Mouse (Mus musculus): ENCODE measurements around the gene Trim14. TPM values are rescaled to one million over a fixed set of nuclear protein-coding genes. Genes with fewer than 3 reads are reported as not detected.

The Trim14 gene
- polyA plus RNA-seq, 1 experiment from 2014 or later, result 1.6 TPM

- ATAC-seq, result no peak
- Histone ChIP-seq H3K4me1 (ENCODE audit: control insufficient read depth, insufficient read depth, low read length) (peaks cover 6% of the 10 kb centered on the region), H3K4me2 (ENCODE audit: low read length) (no peak overlapping the region), H3K36me3 (ENCODE audit: control insufficient read depth, insufficient read depth, low read length) (no peaks in the 10 kb centered on the region), H3K27me3 (replicated peaks; ENCODE audit: control insufficient read depth, insufficient read depth, low read length) (peaks cover 35% of the 10 kb centered on the region), H3K9ac (ENCODE audit: low read length) (no peak overlapping the region), H3K9me3 (replicated peaks; ENCODE audit: control insufficient read depth, low read length) (no peaks in the 10 kb centered on the region), H3K27ac (ENCODE audit: low read depth, low read length) (no peak overlapping the region), H3K4me3 (ENCODE audit: low read depth, low read length) (no peak overlapping the region)
- WGBS, result 80% methylated on average over 9 of the region's 9 CpGs
- no peak for DNase-seq (ENCODE audit: low spot score)
Observed at GRCm38 (mm10) chr4:46539167-46539566, 3.2 kb upstream of the Trim14 start.

GRCm38 (mm10) chr4:46535094-46535830 lies 679 bp downstream of the Trim14 start:
- ATAC-seq (no peak), DNase-seq (ENCODE audit: low spot score) (no peak)
- Histone ChIP-seq H3K9ac (ENCODE audit: low read length) (peak overlapping the region; percentile 43; the same call in 1 of the 2 replicates), H3K4me2 (ENCODE audit: low read length) (peak overlapping the region; percentile 61), H3K27me3 (replicated peaks; ENCODE audit: control insufficient read depth, insufficient read depth, low read length) (peaks cover 35% of the 10 kb centered on the region), H3K4me3 (ENCODE audit: low read depth, low read length) (peak overlapping the region; percentile 36), H3K27ac (ENCODE audit: low read depth, low read length) (no peak overlapping the region), H3K4me1 (ENCODE audit: control insufficient read depth, insufficient read depth, low read length) (peaks cover 6% of the 10 kb centered on the region), H3K9me3 (replicated peaks; ENCODE audit: control insufficient read depth, low read length) (no peaks in the 10 kb centered on the region), H3K36me3 (ENCODE audit: control insufficient read depth, insufficient read depth, low read length) (no peaks in the 10 kb centered on the region)
- WGBS, result 7% methylated on average over 16 of the region's 16 CpGs

GRCm38 (mm10) chr4:46533934-46534720 lies 1.8 kb downstream of the Trim14 start:
- Histone ChIP-seq H3K4me2 (ENCODE audit: low read length) (peak overlapping the region; percentile 29), H3K36me3 (ENCODE audit: control insufficient read depth, insufficient read depth, low read length) (no peaks in the 10 kb centered on the region), H3K9ac (ENCODE audit: low read length) (no peak overlapping the region), H3K27me3 (replicated peaks; ENCODE audit: control insufficient read depth, insufficient read depth, low read length) (peaks cover 35% of the 10 kb centered on the region), H3K4me1 (ENCODE audit: control insufficient read depth, insufficient read depth, low read length) (peaks cover 6% of the 10 kb centered on the region), H3K9me3 (replicated peaks; ENCODE audit: control insufficient read depth, low read length) (no peaks in the 10 kb centered on the region), H3K27ac (ENCODE audit: low read depth, low read length) (no peak overlapping the region), H3K4me3 (ENCODE audit: low read depth, low read length) (peak overlapping the region; percentile 16; the same call in 1 of the 2 replicates)
- 13% methylated on average over 29 of the region's 29 CpGs for WGBS
- ATAC-seq (no peak), DNase-seq (ENCODE audit: low spot score) (no peak)

GRCm38 (mm10) chr4:46532926-46533325 lies 3.0 kb downstream of the Trim14 start:
- DNase-seq (ENCODE audit: low spot score) (no peak), ATAC-seq (no peak)
- Histone ChIP-seq H3K27ac (ENCODE audit: low read depth, low read length) (no peak overlapping the region), H3K9ac (ENCODE audit: low read length) (no peak overlapping the region), H3K36me3 (ENCODE audit: control insufficient read depth, insufficient read depth, low read length) (no peaks in the 10 kb centered on the region), H3K4me3 (ENCODE audit: low read depth, low read length) (no peak overlapping the region), H3K9me3 (replicated peaks; ENCODE audit: control insufficient read depth, low read length) (no peaks in the 10 kb centered on the region), H3K4me2 (ENCODE audit: low read length) (no peak overlapping the region), H3K4me1 (ENCODE audit: control insufficient read depth, insufficient read depth, low read length) (peaks cover 6% of the 10 kb centered on the region), H3K27me3 (replicated peaks; ENCODE audit: control insufficient read depth, insufficient read depth, low read length) (peaks cover 35% of the 10 kb centered on the region)
- 53% methylated on average over 7 of the region's 7 CpGs for WGBS

GRCm38 (mm10) chr4:46532511-46532910 lies 3.4 kb downstream of the Trim14 start:
- DNase-seq (ENCODE audit: low spot score) (no peak), ATAC-seq (no peak)
- Histone ChIP-seq H3K4me3 (ENCODE audit: low read depth, low read length) (no peak overlapping the region), H3K9me3 (replicated peaks; ENCODE audit: control insufficient read depth, low read length) (no peaks in the 10 kb centered on the region), H3K4me1 (ENCODE audit: control insufficient read depth, insufficient read depth, low read length) (peaks cover 8% of the 10 kb centered on the region), H3K27me3 (replicated peaks; ENCODE audit: control insufficient read depth, insufficient read depth, low read length) (peaks cover 31% of the 10 kb centered on the region), H3K27ac (ENCODE audit: low read depth, low read length) (no peak overlapping the region), H3K9ac (ENCODE audit: low read length) (no peak overlapping the region), H3K36me3 (ENCODE audit: control insufficient read depth, insufficient read depth, low read length) (no peaks in the 10 kb centered on the region), H3K4me2 (ENCODE audit: low read length) (no peak overlapping the region)
- WGBS, result 84% methylated on average over 2 of the region's 2 CpGs

GRCm38 (mm10) chr4:46529722-46530121 lies 6.2 kb downstream of the Trim14 start:
- Histone ChIP-seq H3K4me3 (ENCODE audit: low read depth, low read length) (no peak overlapping the region), H3K27ac (ENCODE audit: low read depth, low read length) (no peak overlapping the region), H3K9ac (ENCODE audit: low read length) (no peak overlapping the region), H3K27me3 (replicated peaks; ENCODE audit: control insufficient read depth, insufficient read depth, low read length) (peaks cover 6% of the 10 kb centered on the region), H3K4me1 (ENCODE audit: control insufficient read depth, insufficient read depth, low read length) (peaks cover 3% of the 10 kb centered on the region; the same call in 1 of the 2 replicates), H3K9me3 (replicated peaks; ENCODE audit: control insufficient read depth, low read length) (no peaks in the 10 kb centered on the region), H3K4me2 (ENCODE audit: low read length) (no peak overlapping the region), H3K36me3 (ENCODE audit: control insufficient read depth, insufficient read depth, low read length) (no peaks in the 10 kb centered on the region)
- DNase-seq (ENCODE audit: low spot score) (no peak), ATAC-seq (no peak)
- 49% methylated on average over 7 of the region's 7 CpGs for WGBS

DNA sequence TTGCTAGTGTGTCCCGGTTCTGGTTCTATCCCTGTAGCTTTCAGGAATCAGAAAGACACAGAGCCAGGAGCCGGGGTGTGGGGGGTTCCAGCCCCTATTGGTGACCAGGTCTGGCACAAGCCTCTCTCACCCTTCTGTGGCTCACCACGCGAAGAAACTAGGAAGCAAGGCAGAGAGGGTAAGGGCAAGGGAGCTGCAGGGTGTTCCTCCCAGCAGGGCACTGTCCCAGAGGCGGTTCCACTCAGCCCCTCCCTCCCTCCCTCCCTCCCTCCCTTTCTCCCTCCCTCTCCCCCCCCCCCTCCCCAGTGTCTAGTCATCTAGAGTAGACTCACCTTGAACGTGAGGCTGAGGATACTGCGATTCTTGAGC lies 8.4 kb downstream of the Trim14 start:
- H3K27ac ChIP-seq (ENCODE audit: low read depth, low read length), result no peak overlapping the region
- no peaks in the 10 kb centered on the region for H3K27me3 ChIP-seq (replicated peaks; ENCODE audit: control insufficient read depth, insufficient read depth, low read length)
- H3K9ac ChIP-seq (ENCODE audit: low read length), result peak overlapping the region; percentile 41; the same call in 1 of the 2 replicates
- no peaks in the 10 kb centered on the region for H3K36me3 ChIP-seq (ENCODE audit: control insufficient read depth, insufficient read depth, low read length)
- H3K4me2 ChIP-seq (ENCODE audit: low read length), result peak overlapping the region; percentile 43
- no peaks in the 10 kb centered on the region for H3K9me3 ChIP-seq (replicated peaks; ENCODE audit: control insufficient read depth, low read length)
- WGBS, result 4% methylated on average over 7 of the region's 7 CpGs
- H3K4me3 ChIP-seq (ENCODE audit: low read depth, low read length), result no peak overlapping the region
- DNase-seq (ENCODE audit: low spot score) (no peak), ATAC-seq (peak; percentile 52; the same call in 1 of the 2 replicates)
- peaks cover 3% of the 10 kb centered on the region; the same call in 1 of the 2 replicates for H3K4me1 ChIP-seq (ENCODE audit: control insufficient read depth, insufficient read depth, low read length)

GRCm38 (mm10) chr4:46526798-46527557 lies 9.0 kb downstream of the Trim14 start:
- ATAC-seq (no peak), DNase-seq (ENCODE audit: low spot score) (no peak)
- H3K4me2 ChIP-seq (ENCODE audit: low read length), result peak overlapping the region; percentile 43
- no peak overlapping the region for H3K4me3 ChIP-seq (ENCODE audit: low read depth, low read length)
- H3K4me1 ChIP-seq (ENCODE audit: control insufficient read depth, insufficient read depth, low read length), result peaks cover 3% of the 10 kb centered on the region; the same call in 1 of the 2 replicates
- H3K27me3 ChIP-seq (replicated peaks; ENCODE audit: control insufficient read depth, insufficient read depth, low read length), result no peaks in the 10 kb centered on the region
- H3K36me3 ChIP-seq (ENCODE audit: control insufficient read depth, insufficient read depth, low read length), result no peaks in the 10 kb centered on the region
- H3K9ac ChIP-seq (ENCODE audit: low read length), result peak overlapping the region; percentile 41; the same call in 1 of the 2 replicates
- no peaks in the 10 kb centered on the region for H3K9me3 ChIP-seq (replicated peaks; ENCODE audit: control insufficient read depth, low read length)
- WGBS, result 37% methylated on average over 17 of the region's 17 CpGs
- no peak overlapping the region for H3K27ac ChIP-seq (ENCODE audit: low read depth, low read length)
